Mouse (Mus musculus) ES-Bruce4 (cell line): ENCODE results near the gene Pank3. TPM values are rescaled to one million over a fixed set of nuclear protein-coding genes. Genes with fewer than 3 reads are reported as not detected.

Experiments used
- H3K27ac ChIP-seq: 2 replicates; pipeline ENCODE4 v1.5.1; 2012; ENCODE audit warnings: low read length, inconsistent platforms; ENCODE audit not compliant: insufficient read depth
- H3K27me3 ChIP-seq: 2 replicates; pipeline ENCODE4 v1.6.1; 2012; ENCODE audit warnings: mild to moderate bottlenecking, low read length, inconsistent platforms; ENCODE audit not compliant: control insufficient read depth, poor library complexity, insufficient read depth, severe bottlenecking
- H3K36me3 ChIP-seq: 2 replicates; pipeline ENCODE4 v1.6.1; 2012; ENCODE audit warnings: inconsistent platforms, mild to moderate bottlenecking, low read length, moderate library complexity; ENCODE audit not compliant: control insufficient read depth, poor library complexity, insufficient read depth, severe bottlenecking
- H3K4me1 ChIP-seq: one replicate; pipeline ENCODE4 v1.8.1; 2011; ENCODE audit warnings: low read length; ENCODE audit not compliant: control insufficient read depth, insufficient read depth
- H3K4me3 ChIP-seq: 2 replicates; pipeline ENCODE4 v1.5.1; 2011; ENCODE audit warnings: low read depth, mild to moderate bottlenecking, low read length
- H3K9ac ChIP-seq: 2 replicates; pipeline ENCODE4 v1.6.1; 2012; ENCODE audit warnings: low read depth, mild to moderate bottlenecking, inconsistent platforms; ENCODE audit not compliant: poor library complexity, severe bottlenecking
- H3K9me3 ChIP-seq: replicated peaks from 2 replicates; pipeline ENCODE4 v1.6.1; 2012; ENCODE audit warnings: mild to moderate bottlenecking, low read length, inconsistent platforms; ENCODE audit not compliant: control insufficient read depth, poor library complexity, insufficient read depth, severe bottlenecking
- CTCF ChIP-seq: IDR thresholded peaks from one replicate; pipeline ENCODE4 v1.8.1; 2011; ENCODE audit warnings: low read depth, low read length
- EP300 ChIP-seq: IDR thresholded peaks from 2 replicates; pipeline ENCODE4 v1.6.1; 2011; ENCODE audit warnings: low read depth, low read length; ENCODE audit not compliant: insufficient read depth
- POLR2A ChIP-seq: IDR thresholded peaks from one replicate; pipeline ENCODE4 v1.8.1; 2011; ENCODE audit warnings: low read length; ENCODE audit not compliant: insufficient read depth
- polyA plus RNA-seq: library from polyadenylated mRNA; stranded (reverse); fragments of >200 nt; gene quantifications from 2 replicates; pipeline ENCODE4 v1.2.4, GENCODE M21; 2011; ENCODE audit warnings: low read depth; ENCODE audit not compliant: missing spikeins, insufficient read depth, insufficient read length

The Pank3 gene
- polyA plus RNA-seq, 1 experiment: 29.3 TPM

GRCm38 (mm10) chr11:35754906-35755418, 14.3 kb upstream of the Pank3 start:
- Histone ChIP-seq H3K9me3 (no peaks in the 10 kb centered on the region), H3K9ac (no peak overlapping the region), H3K36me3 (no peaks in the 10 kb centered on the region), H3K4me1 (no peaks in the 10 kb centered on the region), H3K27ac (no peak overlapping the region), H3K27me3 (no peaks in the 10 kb centered on the region), H3K4me3 (no peak overlapping the region)
- no peak for TF ChIP-seq EP300
- no peak for TF ChIP-seq POLR2A
- TF ChIP-seq CTCF: no peak

DNA sequence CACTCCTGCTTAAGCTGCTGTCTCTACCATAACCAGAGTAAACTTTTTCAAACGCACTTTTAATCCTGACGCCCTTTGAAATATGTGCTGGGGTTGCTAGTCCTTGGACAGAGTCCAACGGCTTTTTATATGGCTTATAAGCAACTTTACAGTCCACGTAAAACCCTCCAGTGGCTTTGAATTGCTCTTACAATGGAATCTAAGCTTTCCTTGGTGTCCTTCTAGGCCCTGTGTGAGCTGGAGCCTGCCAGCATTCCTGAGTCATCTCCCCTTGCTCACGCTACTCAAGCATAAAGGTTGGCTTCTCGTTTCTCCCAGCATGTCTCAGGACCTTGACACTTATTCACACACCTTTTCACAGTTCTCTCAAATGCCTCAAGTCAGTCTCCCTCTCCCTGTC, 13.7 kb upstream of the Pank3 start:
- TF ChIP-seq POLR2A (no peak), EP300 (no peak), CTCF (no peak)
- no peaks in the 10 kb centered on the region for H3K27me3 ChIP-seq
- H3K9me3 ChIP-seq: no peaks in the 10 kb centered on the region

DNA sequence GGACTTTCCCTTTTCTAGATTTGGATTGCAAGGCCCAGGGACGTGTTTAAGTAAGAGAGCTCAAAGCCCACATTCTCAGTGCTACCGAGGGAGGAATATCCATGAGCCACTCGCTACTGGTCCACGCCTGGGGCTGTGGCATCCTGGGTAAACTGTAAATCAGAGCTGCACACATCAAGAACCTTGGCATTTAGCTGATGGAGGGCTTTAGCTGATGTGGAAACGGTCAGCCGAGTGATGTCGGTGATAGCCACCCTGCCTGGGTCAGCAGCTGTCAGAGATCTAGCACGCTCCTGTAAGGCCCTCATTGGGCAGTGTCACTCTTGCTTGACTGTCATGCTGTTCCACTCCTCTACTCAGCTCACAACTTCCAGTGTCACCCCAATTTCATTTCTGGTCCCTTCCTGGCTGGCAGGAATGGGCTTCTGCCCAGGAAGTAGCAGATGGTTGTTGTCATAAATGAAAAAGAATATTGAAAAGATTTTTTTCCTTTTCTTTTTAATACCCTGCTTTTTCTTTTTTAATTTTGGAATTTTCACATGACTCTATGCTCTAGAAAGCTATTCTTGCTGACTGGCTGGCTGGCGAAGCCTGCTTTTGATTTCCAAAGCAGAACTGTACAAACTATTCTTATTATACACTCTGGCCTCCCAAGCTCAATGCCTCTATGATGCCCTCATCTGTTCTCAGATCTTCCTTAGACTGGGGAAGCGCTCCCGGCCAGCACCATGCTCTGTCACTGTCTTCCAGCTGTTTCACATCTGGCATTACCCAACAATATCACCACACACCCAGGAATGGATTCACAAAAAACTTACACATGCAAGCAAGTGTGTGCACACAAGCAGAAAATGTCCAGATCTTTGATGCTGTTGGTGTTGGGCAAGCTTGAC, 12.6 kb upstream of the Pank3 start:
- TF ChIP-seq CTCF: no peak
- no peak for TF ChIP-seq EP300
- no peak for TF ChIP-seq POLR2A
- Histone ChIP-seq H3K9me3 (no peaks in the 10 kb centered on the region), H3K4me3 (no peak overlapping the region)

More for the DNA sequence above, 13.7 kb upstream of the Pank3 start:
- Histone ChIP-seq H3K27ac (no peak overlapping the region), H3K36me3 (no peaks in the 10 kb centered on the region), H3K4me3 (no peak overlapping the region), H3K4me1 (no peaks in the 10 kb centered on the region), H3K9ac (no peak overlapping the region)

DNA sequence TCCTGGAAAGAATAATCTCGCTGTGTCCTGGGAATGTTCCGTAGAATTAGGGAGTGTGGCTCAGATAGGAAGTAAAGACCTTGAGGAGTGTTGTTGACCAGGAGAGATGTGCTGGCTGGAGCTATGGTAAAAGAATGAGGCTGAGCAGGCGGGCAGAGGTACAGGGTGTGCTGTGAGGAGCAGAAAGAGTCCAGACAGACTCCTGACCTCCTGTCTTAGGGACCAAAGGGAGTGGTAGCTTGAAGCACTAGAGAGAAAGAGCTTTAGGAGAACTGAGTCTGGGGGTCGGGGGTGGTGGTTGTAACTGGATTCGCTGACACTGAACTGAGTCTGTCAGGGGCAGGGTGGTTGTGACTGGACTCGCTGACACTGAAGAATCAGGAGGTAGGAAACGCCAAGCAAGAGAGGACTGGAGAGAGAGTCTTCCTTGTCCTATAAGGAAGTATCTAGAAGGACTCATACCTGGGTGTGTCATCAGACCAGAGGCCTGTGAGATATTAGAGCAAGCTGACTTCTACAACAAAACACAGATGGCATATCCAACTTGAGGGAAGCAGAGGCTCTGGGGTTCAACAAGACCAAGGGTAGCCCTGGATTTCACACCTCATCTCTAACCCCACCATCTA, 9.2 kb upstream of the Pank3 start:
- Histone ChIP-seq H3K4me1 (no peaks in the 10 kb centered on the region), H3K9ac (no peak overlapping the region), H3K4me3 (no peak overlapping the region), H3K9me3 (no peaks in the 10 kb centered on the region), H3K27me3 (0 out of 2 replicates have a peak, but pooled peaks cover 2% of the 10 kb centered on the region), H3K36me3 (no peaks in the 10 kb centered on the region), H3K27ac (no peak overlapping the region)
- TF ChIP-seq CTCF: no peak
- no peak for TF ChIP-seq POLR2A
- TF ChIP-seq EP300: no peak

More for the DNA sequence above, 12.6 kb upstream of the Pank3 start:
- H3K27me3 ChIP-seq: no peaks in the 10 kb centered on the region
- no peak overlapping the region for H3K9ac ChIP-seq
- no peaks in the 10 kb centered on the region for H3K4me1 ChIP-seq
- H3K27ac ChIP-seq: no peak overlapping the region
- H3K36me3 ChIP-seq: no peaks in the 10 kb centered on the region

- H3K4me1 ChIP-seq: no peaks in the 10 kb centered on the region
- no peak overlapping the region for H3K9ac ChIP-seq
- H3K27me3 ChIP-seq: 0 out of 2 replicates have a peak, but pooled peaks cover 2% of the 10 kb centered on the region
- no peaks in the 10 kb centered on the region for H3K9me3 ChIP-seq
- H3K36me3 ChIP-seq: no peaks in the 10 kb centered on the region
- TF ChIP-seq CTCF: no peak
- no peak overlapping the region for H3K27ac ChIP-seq
- H3K4me3 ChIP-seq: no peak overlapping the region
Observed at GRCm38 (mm10) chr11:35760627-35761003, 8.7 kb upstream of the Pank3 start.

- Histone ChIP-seq H3K4me1 (no peaks in the 10 kb centered on the region), H3K36me3 (0 out of 2 replicates have a peak, but pooled peaks cover 2% of the 10 kb centered on the region), H3K27ac (no peak overlapping the region), H3K27me3 (0 out of 2 replicates have a peak, but pooled peaks cover 2% of the 10 kb centered on the region), H3K9ac (no peak overlapping the region), H3K9me3 (no peaks in the 10 kb centered on the region), H3K4me3 (no peak overlapping the region)
- no peak for TF ChIP-seq POLR2A
Observed at GRCm38 (mm10) chr11:35766845-35767244, 2.4 kb upstream of the Pank3 start.
